Mouse (Mus musculus): ENCODE data around the gene Smyd1. TPM values are rescaled to one million over a fixed set of nuclear protein-coding genes. Genes with fewer than 3 reads are reported as not detected.

Smyd1 gene
- polyA plus RNA-seq, 1 experiment from 2014 or later, result 1.6 TPM

- H3K9me3 ChIP-seq (replicated peaks; ENCODE audit: control insufficient read depth, low read length), result no peaks in the 10 kb centered on the region
- no peaks in the 10 kb centered on the region for H3K27me3 ChIP-seq (ENCODE audit: control insufficient read depth, insufficient read depth, low read length)
- no peaks in the 10 kb centered on the region for H3K4me1 ChIP-seq (ENCODE audit: control insufficient read depth, insufficient read depth, low read length)
- no peaks in the 10 kb centered on the region for H3K36me3 ChIP-seq (replicated peaks; ENCODE audit: control insufficient read depth, insufficient read depth, low read depth, low read length)
- no peak overlapping the region for H3K4me2 ChIP-seq (ENCODE audit: low read depth, low read length)
- no peak overlapping the region for H3K4me3 ChIP-seq (ENCODE audit: low read depth, low read length)
- no peak overlapping the region for H3K9ac ChIP-seq (replicated peaks; ENCODE audit: low read length)
- DNase-seq (ENCODE audit: low spot score) (no peak), ATAC-seq (replicated peaks; ENCODE audit: insufficient number of reproducible peaks, low FRiP score, low TSS enrichment, low read depth) (no peak)
- 89% methylated on average over 10 of the region's 10 CpGs for WGBS
- H3K27ac ChIP-seq (replicated peaks; ENCODE audit: low read depth, low read length), result no peak overlapping the region
These were observed 65.9 kb downstream of the Smyd1 start for GRCm38 (mm10) chr6:71256166-71256565.

- Histone ChIP-seq H3K36me3 (replicated peaks; ENCODE audit: control insufficient read depth, insufficient read depth, low read depth, low read length) (no peaks in the 10 kb centered on the region), H3K27ac (replicated peaks; ENCODE audit: low read depth, low read length) (no peak overlapping the region), H3K9ac (replicated peaks; ENCODE audit: low read length) (no peak overlapping the region), H3K9me3 (replicated peaks; ENCODE audit: control insufficient read depth, low read length) (no peaks in the 10 kb centered on the region), H3K4me3 (ENCODE audit: low read depth, low read length) (no peak overlapping the region), H3K4me2 (ENCODE audit: low read depth, low read length) (no peak overlapping the region), H3K4me1 (ENCODE audit: control insufficient read depth, insufficient read depth, low read length) (no peaks in the 10 kb centered on the region), H3K27me3 (ENCODE audit: control insufficient read depth, insufficient read depth, low read length) (no peaks in the 10 kb centered on the region)
- WGBS, result 88% methylated on average over 6 of the region's 6 CpGs
- ATAC-seq (replicated peaks; ENCODE audit: insufficient number of reproducible peaks, low FRiP score, low TSS enrichment, low read depth), result no peak
- DNase-seq (ENCODE audit: low spot score), result no peak
These were observed 67.6 kb downstream of the Smyd1 start for GRCm38 (mm10) chr6:71254456-71254855.

GRCm38 (mm10) chr6:71250951-71251350 is 71.1 kb downstream of the Smyd1 start:
- no peaks in the 10 kb centered on the region for H3K4me1 ChIP-seq (ENCODE audit: control insufficient read depth, insufficient read depth, low read length)
- H3K4me2 ChIP-seq (ENCODE audit: low read depth, low read length), result no peak overlapping the region
- H3K4me3 ChIP-seq (ENCODE audit: low read depth, low read length), result no peak overlapping the region
- 85% methylated on average over 8 of the region's 8 CpGs for WGBS
- H3K36me3 ChIP-seq (replicated peaks; ENCODE audit: control insufficient read depth, insufficient read depth, low read depth, low read length), result no peaks in the 10 kb centered on the region
- ATAC-seq (replicated peaks; ENCODE audit: insufficient number of reproducible peaks, low FRiP score, low TSS enrichment, low read depth), result no peak
- no peak overlapping the region for H3K27ac ChIP-seq (replicated peaks; ENCODE audit: low read depth, low read length)
- H3K27me3 ChIP-seq (ENCODE audit: control insufficient read depth, insufficient read depth, low read length), result no peaks in the 10 kb centered on the region
- DNase-seq (ENCODE audit: low spot score), result no peak
- no peaks in the 10 kb centered on the region for H3K9me3 ChIP-seq (replicated peaks; ENCODE audit: control insufficient read depth, low read length)
- H3K9ac ChIP-seq (replicated peaks; ENCODE audit: low read length), result no peak overlapping the region

GRCm38 (mm10) chr6:71249615-71250014 is 72.4 kb downstream of the Smyd1 start:
- DNase-seq (ENCODE audit: low spot score) (no peak), ATAC-seq (replicated peaks; ENCODE audit: insufficient number of reproducible peaks, low FRiP score, low TSS enrichment, low read depth) (no peak)
- Histone ChIP-seq H3K9me3 (replicated peaks; ENCODE audit: control insufficient read depth, low read length) (no peaks in the 10 kb centered on the region), H3K4me2 (ENCODE audit: low read depth, low read length) (no peak overlapping the region), H3K4me3 (ENCODE audit: low read depth, low read length) (no peak overlapping the region), H3K27me3 (ENCODE audit: control insufficient read depth, insufficient read depth, low read length) (no peaks in the 10 kb centered on the region), H3K9ac (replicated peaks; ENCODE audit: low read length) (no peak overlapping the region), H3K4me1 (ENCODE audit: control insufficient read depth, insufficient read depth, low read length) (no peaks in the 10 kb centered on the region), H3K36me3 (replicated peaks; ENCODE audit: control insufficient read depth, insufficient read depth, low read depth, low read length) (no peaks in the 10 kb centered on the region), H3K27ac (replicated peaks; ENCODE audit: low read depth, low read length) (no peak overlapping the region)
- WGBS, result 72% methylated on average over 3 of the region's 3 CpGs

- ATAC-seq (replicated peaks; ENCODE audit: insufficient number of reproducible peaks, low FRiP score, low TSS enrichment, low read depth), result no peak
- no peak overlapping the region for H3K4me2 ChIP-seq (ENCODE audit: low read depth, low read length)
- H3K27ac ChIP-seq (replicated peaks; ENCODE audit: low read depth, low read length), result no peak overlapping the region
- no peaks in the 10 kb centered on the region for H3K27me3 ChIP-seq (ENCODE audit: control insufficient read depth, insufficient read depth, low read length)
- H3K9ac ChIP-seq (replicated peaks; ENCODE audit: low read length), result no peak overlapping the region
- H3K4me3 ChIP-seq (ENCODE audit: low read depth, low read length), result no peak overlapping the region
- H3K36me3 ChIP-seq (replicated peaks; ENCODE audit: control insufficient read depth, insufficient read depth, low read depth, low read length), result no peaks in the 10 kb centered on the region
- no peak for DNase-seq (ENCODE audit: low spot score)
- 96% methylated on average over 1 of the region's 1 CpGs for WGBS
- no peaks in the 10 kb centered on the region for H3K4me1 ChIP-seq (ENCODE audit: control insufficient read depth, insufficient read depth, low read length)
- no peaks in the 10 kb centered on the region for H3K9me3 ChIP-seq (replicated peaks; ENCODE audit: control insufficient read depth, low read length)
These were observed 73.6 kb downstream of the Smyd1 start for GRCm38 (mm10) chr6:71248420-71248819.

GRCm38 (mm10) chr6:71243258-71243657 is 78.8 kb downstream of the Smyd1 start:
- 90% methylated on average over 3 of the region's 3 CpGs for WGBS

GRCm38 (mm10) chr6:71242811-71243210 is 79.2 kb downstream of the Smyd1 start:
- Histone ChIP-seq H3K4me2 (ENCODE audit: low read depth, low read length) (no peak overlapping the region), H3K9me3 (replicated peaks; ENCODE audit: control insufficient read depth, low read length) (no peaks in the 10 kb centered on the region), H3K4me3 (ENCODE audit: low read depth, low read length) (no peak overlapping the region), H3K27me3 (ENCODE audit: control insufficient read depth, insufficient read depth, low read length) (no peaks in the 10 kb centered on the region), H3K36me3 (replicated peaks; ENCODE audit: control insufficient read depth, insufficient read depth, low read depth, low read length) (no peaks in the 10 kb centered on the region), H3K4me1 (ENCODE audit: control insufficient read depth, insufficient read depth, low read length) (no peaks in the 10 kb centered on the region), H3K27ac (replicated peaks; ENCODE audit: low read depth, low read length) (no peak overlapping the region), H3K9ac (replicated peaks; ENCODE audit: low read length) (no peak overlapping the region)
- 92% methylated on average over 1 of the region's 1 CpGs for WGBS
- no peak for ATAC-seq (replicated peaks; ENCODE audit: insufficient number of reproducible peaks, low FRiP score, low TSS enrichment, low read depth)
- no peak for DNase-seq (ENCODE audit: low spot score)

More at GRCm38 (mm10) chr6:71243258-71243657, 78.8 kb downstream of the Smyd1 start:
- no peaks in the 10 kb centered on the region for H3K36me3 ChIP-seq (replicated peaks; ENCODE audit: control insufficient read depth, insufficient read depth, low read depth, low read length)
- no peaks in the 10 kb centered on the region for H3K9me3 ChIP-seq (replicated peaks; ENCODE audit: control insufficient read depth, low read length)
- H3K9ac ChIP-seq (replicated peaks; ENCODE audit: low read length), result no peak overlapping the region
- DNase-seq (ENCODE audit: low spot score) (no peak), ATAC-seq (replicated peaks; ENCODE audit: insufficient number of reproducible peaks, low FRiP score, low TSS enrichment, low read depth) (no peak)
- H3K4me2 ChIP-seq (ENCODE audit: low read depth, low read length), result no peak overlapping the region
- H3K4me1 ChIP-seq (ENCODE audit: control insufficient read depth, insufficient read depth, low read length), result no peaks in the 10 kb centered on the region
- no peak overlapping the region for H3K27ac ChIP-seq (replicated peaks; ENCODE audit: low read depth, low read length)
- no peaks in the 10 kb centered on the region for H3K27me3 ChIP-seq (ENCODE audit: control insufficient read depth, insufficient read depth, low read length)
- H3K4me3 ChIP-seq (ENCODE audit: low read depth, low read length), result no peak overlapping the region

- Histone ChIP-seq H3K4me2 (ENCODE audit: low read depth, low read length) (no peak overlapping the region), H3K36me3 (replicated peaks; ENCODE audit: control insufficient read depth, insufficient read depth, low read depth, low read length) (no peaks in the 10 kb centered on the region), H3K27ac (replicated peaks; ENCODE audit: low read depth, low read length) (no peak overlapping the region), H3K9me3 (replicated peaks; ENCODE audit: control insufficient read depth, low read length) (no peaks in the 10 kb centered on the region), H3K27me3 (ENCODE audit: control insufficient read depth, insufficient read depth, low read length) (no peaks in the 10 kb centered on the region), H3K4me3 (ENCODE audit: low read depth, low read length) (no peak overlapping the region), H3K9ac (replicated peaks; ENCODE audit: low read length) (no peak overlapping the region), H3K4me1 (ENCODE audit: control insufficient read depth, insufficient read depth, low read length) (no peaks in the 10 kb centered on the region)
- WGBS, result 89% methylated on average over 7 of the region's 7 CpGs
- no peak for ATAC-seq (replicated peaks; ENCODE audit: insufficient number of reproducible peaks, low FRiP score, low TSS enrichment, low read depth)
- no peak for DNase-seq (ENCODE audit: low spot score)
These were observed 81.2 kb downstream of the Smyd1 start for GRCm38 (mm10) chr6:71240831-71241230.

All from embryonic facial prominence, embryonic 11.5 days (tissue).